Mouse (Mus musculus): ENCODE measurements around the gene Ovca2.
A peak's percentile ranks its signal among the peaks of the same experiment; 100 is the strongest.

The Ovca2 gene

GRCm38 (mm10) chr11:75152603-75153557 is 25.8 kb downstream of the Ovca2 start:
- no peak for DNase-seq (ENCODE audit: low spot score)

DNA sequence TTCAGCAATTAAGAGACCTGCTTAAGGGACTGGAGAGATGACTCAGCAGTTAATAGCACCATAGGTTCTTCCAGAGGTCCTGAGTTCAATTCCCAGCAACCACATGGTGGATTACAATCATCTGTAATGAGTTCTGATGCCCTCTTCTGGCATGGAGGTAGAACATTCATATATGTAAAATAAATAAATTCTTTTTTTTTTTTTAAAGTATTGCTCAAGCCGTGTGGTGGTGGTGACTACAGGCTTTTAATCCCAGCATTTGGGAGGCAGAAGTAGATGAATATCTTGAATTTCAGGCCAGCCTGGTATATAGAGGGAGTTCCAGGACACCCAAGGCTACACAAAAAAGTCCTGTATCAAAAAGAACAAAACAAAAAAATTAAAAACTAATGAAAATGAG is 28.3 kb downstream of the Ovca2 start:
- no peak for DNase-seq (ENCODE audit: low spot score)

- no peak for DNase-seq (ENCODE audit: low spot score)
These were observed 30.2 kb downstream of the Ovca2 start for GRCm38 (mm10) chr11:75148332-75149035.

DNA sequence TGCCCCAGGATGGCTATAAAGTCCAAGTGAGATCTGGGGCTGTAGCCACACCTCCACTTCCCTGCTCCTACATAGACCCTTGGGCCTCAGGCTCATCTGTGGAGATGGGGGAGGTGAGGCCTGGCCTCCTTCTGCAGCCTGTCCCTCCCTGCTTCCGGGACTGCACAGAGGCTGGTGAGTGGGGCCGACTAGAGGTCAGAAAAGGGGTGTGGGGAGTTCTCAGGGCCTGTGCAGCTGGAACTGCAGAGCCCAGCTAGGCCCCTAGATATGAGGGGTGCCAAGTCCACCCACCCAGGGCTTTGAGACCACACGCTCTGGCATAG is 30.8 kb downstream of the Ovca2 start:
- no peak for DNase-seq (ENCODE audit: low spot score)

GRCm38 (mm10) chr11:75147106-75147845 is 31.4 kb downstream of the Ovca2 start:
- no peak for DNase-seq (ENCODE audit: low spot score)

- no peak for DNase-seq (ENCODE audit: low spot score)
These were observed 32.8 kb downstream of the Ovca2 start for GRCm38 (mm10) chr11:75145841-75146240.

DNA sequence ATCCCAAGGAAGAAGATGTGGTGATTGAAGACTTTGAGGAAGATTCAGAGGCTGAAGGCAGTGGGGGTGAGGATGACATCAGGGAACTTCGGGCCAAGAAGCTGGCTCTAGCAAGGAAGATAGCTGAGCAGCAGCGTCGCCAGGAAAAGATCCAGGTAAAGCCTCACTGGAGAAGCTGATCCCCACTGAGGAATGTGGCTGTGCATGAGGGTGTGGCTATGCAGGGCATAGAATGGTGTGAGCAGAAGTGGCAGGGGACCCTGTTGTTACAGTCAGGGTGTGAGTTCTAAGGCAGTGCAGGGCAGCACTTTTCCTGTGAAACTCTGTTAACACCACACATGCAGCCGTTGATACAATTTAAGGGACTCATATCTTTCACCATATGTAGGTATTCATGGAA is 35.9 kb downstream of the Ovca2 start:
- DNase-seq (ENCODE audit: low spot score) = no peak

DNA sequence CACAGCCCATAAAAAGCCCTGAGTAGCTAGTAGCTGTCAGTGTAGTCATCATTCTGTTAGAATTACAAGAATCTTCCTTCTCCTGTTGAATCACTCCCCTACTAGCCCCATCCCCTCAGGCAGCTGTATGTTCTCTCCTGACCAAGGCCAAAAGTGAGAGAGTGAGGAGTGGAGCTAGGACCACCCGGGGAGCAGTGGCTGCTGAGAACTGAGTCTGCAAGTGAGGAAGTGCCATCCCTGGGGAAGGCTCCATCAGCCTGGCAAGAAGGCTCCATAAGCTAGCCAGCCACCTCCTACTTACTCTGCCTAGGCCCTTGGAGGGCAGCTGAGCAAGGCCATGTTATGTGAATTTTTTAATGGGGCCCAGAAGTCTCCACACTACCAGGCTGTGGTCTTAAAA is 36.7 kb downstream of the Ovca2 start:
- no peak for DNase-seq (ENCODE audit: low spot score)

- no peak for DNase-seq (ENCODE audit: low spot score)
These were observed 37.6 kb downstream of the Ovca2 start for GRCm38 (mm10) chr11:75141038-75141437.

DNA sequence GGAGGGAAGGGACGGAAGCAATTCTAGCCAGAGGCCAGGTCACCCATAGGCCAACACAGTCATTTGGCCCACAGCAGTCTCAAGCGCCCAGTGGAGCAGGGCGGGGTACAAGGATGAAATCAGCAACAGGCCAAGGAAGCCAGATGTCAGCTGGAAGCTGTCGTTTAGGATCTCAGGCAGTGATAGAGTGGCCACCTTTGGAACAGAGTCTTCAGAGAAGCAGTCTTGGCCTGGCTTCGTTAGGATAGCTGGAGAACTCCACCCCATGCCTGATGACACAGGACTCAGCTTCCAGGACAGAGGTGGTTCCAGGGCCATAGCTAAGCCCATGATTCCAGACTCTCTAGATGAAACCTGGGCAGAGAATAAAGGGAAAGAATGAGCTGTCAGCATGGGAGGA is 38.2 kb downstream of the Ovca2 start:
- peak; percentile 42 for DNase-seq (ENCODE audit: low spot score)

- peak; percentile 85 for DNase-seq (ENCODE audit: low spot score)
These were observed 39.3 kb downstream of the Ovca2 start for GRCm38 (mm10) chr11:75139122-75139963.

GRCm38 (mm10) chr11:75136666-75137398 is 41.8 kb downstream of the Ovca2 start:
- peak; percentile 72 for DNase-seq (ENCODE audit: low spot score)

- DNase-seq (ENCODE audit: low spot score) = no peak
These were observed 43.3 kb downstream of the Ovca2 start for GRCm38 (mm10) chr11:75135358-75135757.

GRCm38 (mm10) chr11:75134485-75135068 is 44.1 kb downstream of the Ovca2 start:
- DNase-seq (ENCODE audit: low spot score) = no peak

- DNase-seq (ENCODE audit: low spot score) = peak; percentile 73
These were observed 44.7 kb downstream of the Ovca2 start for GRCm38 (mm10) chr11:75133951-75134350.

- DNase-seq (ENCODE audit: low spot score) = no peak
These were observed 45.2 kb downstream of the Ovca2 start for GRCm38 (mm10) chr11:75133391-75133790.

DNA sequence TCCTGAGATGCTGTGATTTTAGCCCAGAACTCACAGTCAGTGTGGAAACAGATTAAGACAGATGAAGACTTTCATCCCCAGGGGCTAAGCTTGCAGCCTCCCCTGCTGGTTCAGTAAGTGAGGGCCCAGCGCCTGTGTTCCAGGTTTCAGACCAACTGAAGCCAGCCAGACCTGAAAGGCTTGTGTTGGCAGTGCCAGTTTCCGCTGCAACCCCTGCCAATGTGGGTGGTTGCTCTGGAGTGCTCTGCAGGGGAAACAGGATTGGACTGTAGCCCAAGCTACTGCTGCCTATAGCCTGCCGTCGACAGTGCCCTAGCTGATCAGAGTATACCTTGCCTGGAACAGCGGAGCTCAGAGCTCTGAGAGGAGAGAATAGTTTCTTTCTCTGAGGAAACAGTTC is 46.4 kb downstream of the Ovca2 start:
- peak; percentile 82 for DNase-seq (ENCODE audit: low spot score)

DNA sequence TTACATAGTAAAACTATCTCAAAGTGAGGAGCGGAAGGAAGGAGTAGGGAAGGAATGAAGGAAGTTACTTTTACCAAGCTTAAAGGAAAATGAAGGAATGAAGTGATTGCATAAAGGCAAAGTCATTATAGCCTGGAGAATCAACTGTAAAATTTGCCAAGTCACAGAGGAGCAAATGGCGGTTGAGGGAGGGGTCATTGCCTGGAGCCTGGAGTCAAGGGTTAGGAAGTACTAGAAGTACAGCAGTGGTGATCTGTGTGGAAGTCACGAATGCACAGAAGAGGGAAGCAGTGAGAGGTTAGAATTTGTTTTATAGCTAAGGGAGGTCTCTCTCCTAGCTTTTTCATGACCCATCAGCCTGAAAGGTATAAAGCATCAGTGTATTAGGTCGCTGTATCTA is 47.3 kb downstream of the Ovca2 start:
- no peak for DNase-seq (ENCODE audit: low spot score)

DNA sequence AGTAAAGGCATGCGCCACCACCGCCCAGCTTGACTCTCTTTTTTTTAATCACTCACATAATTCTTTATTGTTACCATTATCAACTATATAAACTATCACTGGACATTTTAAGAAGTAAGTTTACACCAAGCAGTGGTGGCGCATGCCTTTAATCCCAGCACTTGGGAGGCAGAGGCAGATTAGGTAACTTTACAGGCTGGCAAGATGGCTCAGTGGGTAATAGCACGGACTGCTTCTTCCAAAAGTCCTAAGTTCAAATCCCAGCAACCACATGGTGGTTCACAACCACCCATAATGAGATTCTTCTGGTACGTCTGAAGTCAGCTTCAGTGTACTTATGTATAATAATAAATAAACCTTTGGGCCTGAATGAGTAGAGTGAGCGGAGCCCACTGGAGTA is 49.2 kb downstream of the Ovca2 start:
- no peak for DNase-seq (ENCODE audit: low spot score)

GRCm38 (mm10) chr11:75126384-75126783 is 52.3 kb downstream of the Ovca2 start:
- DNase-seq (ENCODE audit: low spot score) = no peak

Data from lung, postnatal 25 days (tissue).